Mouse (Mus musculus) kidney, postnatal 14 days (tissue): Measurements from ENCODE around the gene Furin.

Source experiments
- DNase-seq: peaks from one replicate; pipeline ENCODE4 v3.0.0; 2022; ENCODE audit warnings: mixed read lengths

The Furin gene

DNA sequence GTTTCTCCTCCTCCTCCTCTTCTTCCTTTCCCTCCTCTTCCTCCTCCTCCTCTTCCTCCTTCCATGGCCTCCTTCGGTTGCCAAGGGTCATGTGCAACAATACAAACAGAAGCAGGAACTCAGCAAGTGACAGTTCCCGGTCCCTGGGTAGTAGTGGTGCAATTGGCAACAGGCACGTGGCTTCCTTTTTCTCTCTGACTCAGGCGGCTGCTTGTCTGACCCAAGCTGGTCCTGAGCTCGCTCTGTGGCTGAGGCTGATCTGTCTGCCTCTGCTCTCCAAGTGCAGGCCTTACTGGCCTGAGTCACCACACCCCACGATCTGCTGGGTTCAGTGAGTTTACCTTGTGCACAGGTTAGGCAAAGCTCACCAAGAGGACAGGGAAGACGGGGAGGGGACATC, 21.1 kb upstream of the Furin start:
- no peak for DNase-seq

DNA sequence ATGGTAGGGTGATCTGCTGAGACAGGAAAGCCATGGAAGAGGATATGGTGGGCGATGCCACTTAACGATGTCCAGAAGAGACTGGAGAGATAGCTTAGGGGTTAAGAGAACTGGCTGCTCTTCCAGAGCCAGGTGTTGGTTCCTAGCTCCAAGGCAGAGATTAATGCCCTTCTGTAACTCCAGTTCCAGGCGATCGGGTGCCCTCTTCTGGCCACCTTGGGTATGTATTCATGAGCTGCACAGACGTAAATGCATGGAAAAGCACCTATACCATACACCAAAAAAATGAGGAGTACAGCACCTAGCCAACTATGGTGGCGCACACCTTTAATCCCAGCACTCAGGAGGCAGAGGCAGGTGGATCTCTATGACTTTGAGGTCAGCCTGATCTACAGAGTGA, 19.5 kb upstream of the Furin start:
- DNase-seq, result no peak

DNA sequence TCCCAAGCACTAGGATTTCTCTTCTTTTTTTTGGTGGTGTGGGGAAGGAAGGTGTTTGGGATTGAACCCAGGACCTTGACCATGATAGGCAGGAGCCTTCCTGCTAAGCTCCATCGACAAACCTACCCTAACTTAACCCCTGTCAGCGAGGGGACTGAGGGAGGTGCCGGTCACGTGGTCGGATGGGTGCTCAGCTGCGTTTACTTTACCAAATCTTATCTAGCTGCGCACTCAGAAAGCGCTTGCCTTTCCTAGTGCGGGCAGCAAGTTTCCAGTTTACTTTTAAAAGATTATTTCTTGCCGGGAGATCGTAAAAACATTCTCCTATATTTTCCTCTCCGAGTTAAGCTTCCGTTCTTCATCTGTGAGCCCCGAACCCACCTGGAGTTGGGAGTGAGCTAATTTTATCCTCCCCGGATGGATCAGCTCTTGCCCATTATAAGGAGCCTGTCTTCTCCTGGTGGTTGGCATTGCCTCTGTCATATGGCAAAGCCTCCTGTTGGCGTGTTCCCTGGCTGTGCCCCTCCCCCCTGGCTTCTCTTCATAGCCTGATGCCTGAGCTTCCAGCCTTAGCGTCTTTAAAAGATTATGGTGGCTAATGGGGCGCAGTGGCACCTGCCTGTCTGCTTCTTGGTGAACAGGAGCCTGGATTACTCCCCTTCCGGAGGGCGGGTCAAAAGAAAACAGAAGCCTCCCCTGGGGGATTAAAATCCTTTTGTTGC, 17.7 kb upstream of the Furin start:
- DNase-seq, result peak; percentile 21

DNA sequence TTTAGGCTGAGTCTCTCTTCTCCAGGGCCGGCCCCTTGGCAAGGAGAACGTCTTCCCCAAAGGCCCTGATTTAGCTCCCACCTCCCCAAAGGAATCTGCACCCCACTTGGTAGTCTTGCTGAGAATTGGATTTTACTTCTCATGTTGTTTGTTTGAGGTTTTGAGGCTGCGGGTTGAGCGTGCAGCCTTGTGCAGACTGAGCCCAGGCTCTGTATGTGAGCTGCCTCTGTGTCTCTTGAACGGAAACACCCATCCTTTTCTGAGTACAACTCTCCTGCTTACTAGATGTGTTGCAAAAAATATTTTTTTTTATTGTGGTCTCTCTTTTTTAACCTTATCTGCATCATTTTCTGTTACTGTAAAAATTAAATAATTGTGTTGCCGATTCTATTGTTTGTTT, 16.3 kb upstream of the Furin start:
- DNase-seq, result no peak

DNA sequence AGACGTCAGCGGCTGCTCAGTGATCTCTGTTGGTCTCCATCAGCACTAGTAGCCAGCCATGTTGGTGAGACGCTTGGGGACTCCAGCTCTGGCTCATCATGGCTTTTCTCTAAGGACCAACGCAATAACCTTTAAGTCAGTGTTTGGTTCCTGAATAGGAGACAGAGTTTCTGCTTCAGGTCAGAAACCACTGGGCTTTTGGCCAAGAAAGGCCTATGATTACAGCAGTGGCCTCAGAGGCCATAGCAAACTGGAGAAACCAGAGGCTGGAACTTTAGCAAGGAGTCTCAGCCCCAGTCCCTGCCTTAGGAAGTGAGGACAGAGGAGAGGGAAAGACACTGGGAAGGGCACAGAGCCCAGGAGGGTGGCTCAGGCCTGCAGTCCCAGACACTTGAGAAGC, 15.3 kb upstream of the Furin start:
- peak; percentile 59 for DNase-seq

DNA sequence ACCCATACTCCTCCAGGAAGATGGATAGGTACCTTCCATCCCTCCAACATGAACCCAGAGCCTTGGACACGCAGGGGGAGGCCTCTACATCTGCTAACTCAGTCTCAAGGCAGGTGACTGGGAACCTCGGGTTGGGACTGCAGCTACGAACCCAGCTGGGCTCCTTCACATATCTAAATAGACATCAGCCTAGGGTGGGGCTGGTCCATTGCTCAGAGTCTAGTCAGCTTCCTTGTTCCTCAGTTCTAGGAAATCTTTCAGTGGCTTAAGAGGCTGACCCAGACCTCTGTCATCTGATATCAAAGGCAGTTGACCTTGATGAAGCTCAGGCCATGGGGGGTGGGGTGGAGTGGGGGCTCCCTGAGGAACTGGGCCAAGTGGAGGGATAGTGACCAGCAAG, 14.0 kb upstream of the Furin start:
- DNase-seq, result no peak

DNA sequence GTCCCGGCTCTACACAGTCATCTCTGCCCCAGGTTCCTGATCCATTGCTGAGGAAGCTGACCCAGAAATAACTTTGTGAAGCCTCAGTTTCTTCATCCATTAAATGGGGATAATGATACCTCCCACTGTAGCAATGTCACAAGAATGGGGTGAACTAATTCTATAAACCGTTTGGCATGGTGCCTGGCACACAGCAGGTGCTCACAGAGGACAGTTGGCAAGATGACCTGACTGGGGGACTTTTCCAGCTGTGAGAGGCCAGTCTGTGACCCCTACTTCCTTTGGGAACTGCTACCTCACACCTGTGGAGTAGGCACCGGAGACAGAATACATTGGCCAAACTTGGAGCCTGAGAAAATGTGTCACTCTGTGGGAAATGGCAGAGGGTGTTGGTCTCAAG, 12.8 kb upstream of the Furin start:
- no peak for DNase-seq

DNA sequence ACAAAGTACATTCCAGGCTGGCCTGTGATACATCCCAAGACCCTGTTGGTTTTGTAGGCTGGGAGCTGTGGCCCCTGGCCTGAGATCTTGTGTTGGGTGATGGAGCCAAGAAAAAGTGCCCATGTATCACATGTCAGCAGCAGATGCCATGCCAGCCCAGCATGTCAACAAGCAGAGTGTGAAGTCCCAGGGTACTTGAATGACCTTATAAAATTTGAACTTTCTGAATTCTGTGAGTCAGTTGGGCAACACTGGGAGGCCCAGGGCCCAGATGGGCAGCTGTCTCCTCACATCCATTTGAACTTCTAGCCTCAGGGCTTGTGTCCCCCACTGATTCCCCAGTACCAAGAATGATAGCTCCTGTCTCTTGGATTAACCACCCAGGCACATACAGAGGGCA, 12.4 kb upstream of the Furin start:
- no peak for DNase-seq

DNA sequence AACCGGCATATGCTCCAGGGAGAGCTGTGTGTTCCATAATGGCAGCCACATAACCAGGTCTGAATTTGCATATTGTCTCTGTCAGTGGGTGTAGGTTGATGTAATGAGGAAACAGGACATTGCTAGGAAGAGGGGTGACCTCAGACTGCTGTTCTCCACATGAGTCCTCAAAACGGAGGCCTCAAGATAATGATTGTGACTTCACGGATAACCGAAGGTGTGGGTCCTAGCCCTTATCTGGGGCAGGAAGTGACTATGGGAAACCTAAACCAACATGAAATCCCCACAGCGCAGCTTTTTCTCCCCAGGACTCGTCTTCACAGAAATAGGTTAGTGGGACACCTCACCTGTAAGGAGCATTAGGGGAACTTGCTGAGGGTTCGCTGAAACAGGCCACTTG, 11.7 kb upstream of the Furin start:
- no peak for DNase-seq

DNA sequence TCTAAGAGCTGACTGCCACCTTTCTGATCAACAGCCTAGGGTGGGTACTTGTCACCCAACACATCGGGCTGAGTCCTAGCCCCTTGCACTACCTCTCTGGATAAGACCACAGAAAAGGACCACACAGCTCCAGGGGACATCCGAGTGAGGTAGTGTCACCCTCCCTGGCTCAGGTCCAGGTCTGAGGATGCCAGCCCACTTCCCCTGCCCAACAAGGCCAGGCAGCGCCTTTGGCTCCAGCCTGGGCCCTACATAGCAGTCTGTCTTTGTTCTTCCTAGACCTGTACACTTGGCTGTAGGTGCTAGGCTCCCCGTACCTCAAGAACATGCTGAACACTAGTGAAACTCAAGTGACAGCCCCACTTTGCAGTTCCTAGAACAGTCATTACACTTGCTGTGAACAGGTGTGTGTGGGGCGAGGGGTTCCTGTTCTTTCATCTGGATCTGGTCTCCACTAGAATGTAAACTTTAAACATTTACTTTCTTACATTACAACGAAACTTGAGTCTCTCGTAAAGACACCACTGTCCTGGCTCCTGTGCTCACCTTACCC, 9.1 kb upstream of the Furin start:
- no peak for DNase-seq

DNA sequence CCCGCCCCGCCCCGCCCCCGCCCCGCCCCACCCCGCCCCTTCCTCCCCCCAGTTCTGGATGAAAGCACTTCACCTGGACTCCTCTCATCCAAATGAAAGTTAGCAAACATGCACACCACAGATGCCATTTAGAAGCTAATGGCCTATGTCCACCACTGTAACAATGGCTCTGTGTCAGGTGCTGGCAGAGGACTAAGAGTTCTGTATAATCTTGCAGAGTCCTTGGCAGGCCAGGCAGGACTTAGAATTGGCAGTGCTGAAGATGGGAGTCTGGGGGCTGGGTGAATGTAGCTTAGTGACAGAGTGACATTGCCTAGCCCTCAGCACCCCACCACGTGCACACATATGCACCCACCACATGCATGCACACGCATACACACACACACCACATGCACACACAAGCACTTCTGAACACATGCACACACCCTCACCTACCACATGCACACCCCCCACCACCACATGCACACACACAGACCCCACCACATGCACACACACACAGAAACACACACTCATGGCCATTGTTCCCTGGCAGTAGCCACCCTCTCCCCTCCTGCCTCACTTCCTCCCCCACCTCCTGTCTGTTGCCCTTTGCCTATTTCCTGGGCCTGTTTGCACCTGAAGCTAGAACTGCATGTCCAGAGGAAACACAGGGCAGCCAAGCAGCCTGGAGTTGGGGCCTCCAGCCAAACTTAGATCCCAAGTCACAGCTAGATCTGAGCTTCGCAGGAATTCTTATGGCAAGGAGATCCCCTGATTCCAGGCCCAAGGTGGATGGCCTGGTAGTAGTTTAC, 8.5 kb upstream of the Furin start:
- DNase-seq, result no peak

DNA sequence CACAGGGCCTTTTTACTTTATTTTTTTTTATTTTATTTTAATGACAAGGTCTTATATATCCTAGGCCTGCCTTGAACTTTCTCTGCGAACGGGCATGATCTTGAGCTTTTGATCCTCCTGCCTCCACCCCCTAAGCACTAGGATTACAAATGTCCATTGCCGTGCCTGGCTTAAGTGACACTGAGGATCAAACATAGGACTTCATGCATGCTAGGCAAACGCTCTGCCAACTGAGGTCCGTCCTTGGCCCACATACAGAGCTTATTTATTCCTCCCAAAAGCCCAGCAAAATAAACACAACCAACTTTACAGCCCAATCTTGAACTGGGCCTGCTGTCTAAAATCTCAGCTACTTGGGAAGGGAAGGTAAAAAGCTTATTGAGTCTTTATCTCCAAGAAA, 7.5 kb upstream of the Furin start:
- DNase-seq, result no peak

DNA sequence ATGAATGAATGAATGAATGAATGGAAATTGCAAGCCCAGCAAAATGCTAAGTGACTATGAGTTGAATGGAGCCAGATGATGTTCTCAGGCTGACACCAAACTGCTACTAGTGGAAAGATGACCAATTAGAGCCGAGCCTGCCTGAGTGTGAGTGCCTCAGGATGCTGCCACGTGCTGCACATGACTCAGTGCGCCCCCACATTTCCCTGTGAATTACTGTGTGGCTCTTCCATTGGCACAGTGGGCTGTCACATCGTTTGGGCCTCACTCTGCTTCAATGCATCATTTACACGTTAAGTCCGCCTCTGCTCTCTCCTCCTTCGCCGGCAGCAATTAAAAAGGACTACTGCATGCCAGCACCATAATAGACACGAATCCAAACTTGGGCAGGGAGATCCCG, 7.0 kb upstream of the Furin start:
- DNase-seq, result no peak

DNA sequence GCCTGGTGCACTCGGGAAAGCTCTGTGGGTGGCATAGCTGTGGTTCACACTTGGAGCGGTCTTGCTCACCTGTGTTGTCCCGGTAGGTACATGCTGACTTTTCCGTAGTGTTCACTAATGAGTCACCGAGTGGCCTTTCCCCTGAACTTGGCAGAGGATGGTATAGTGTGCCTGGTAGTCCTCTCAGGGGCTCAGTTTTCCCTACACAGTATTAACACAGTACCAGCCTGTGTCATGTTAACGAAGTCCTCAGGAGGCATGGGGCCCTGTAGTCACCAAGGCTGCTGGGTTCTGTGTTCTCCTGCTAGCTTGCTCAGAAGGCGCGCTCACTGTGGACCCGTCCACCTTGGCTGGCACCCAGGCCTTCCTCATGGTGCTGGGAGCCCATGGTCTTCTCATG, 5.1 kb upstream of the Furin start:
- DNase-seq, result no peak

DNA sequence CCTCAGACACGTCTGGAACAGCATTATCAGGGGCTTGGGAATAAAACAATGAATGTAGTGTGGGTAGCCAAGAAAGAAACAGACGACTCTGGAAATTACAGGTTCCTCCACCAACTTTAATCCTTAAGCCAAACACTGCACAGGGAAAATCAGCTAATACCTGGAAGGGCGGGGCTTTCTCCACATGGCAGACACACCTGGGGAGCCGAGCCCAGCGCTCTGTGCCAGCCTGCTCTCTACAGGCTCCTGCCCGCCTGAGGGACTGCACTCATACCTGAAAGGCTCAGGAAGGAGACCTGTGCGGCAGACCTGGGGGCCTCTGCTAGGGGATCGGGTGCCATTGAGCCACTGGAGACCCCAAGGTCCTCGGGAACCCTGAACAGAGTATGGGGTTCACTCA, 2.5 kb upstream of the Furin start:
- DNase-seq, result no peak

DNA sequence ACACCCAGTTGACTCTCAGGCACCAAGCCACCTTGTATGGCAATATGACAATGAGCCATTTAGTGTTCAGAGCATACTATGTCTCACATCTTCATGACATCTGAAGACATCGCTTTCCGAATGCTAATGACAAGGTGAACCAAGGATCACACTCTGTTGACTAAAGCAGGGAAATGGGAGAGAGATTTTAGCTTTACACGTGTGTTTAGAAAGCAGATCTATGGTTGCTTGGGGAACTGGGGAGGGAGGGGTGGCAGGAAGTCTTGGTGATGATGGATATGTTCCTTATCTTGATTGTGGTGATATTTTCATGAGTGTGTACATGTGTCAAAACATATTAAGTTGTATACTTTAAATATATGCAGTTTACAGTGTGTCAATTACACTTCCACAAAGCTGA, 950 bp upstream of the Furin start:
- no peak for DNase-seq

DNA sequence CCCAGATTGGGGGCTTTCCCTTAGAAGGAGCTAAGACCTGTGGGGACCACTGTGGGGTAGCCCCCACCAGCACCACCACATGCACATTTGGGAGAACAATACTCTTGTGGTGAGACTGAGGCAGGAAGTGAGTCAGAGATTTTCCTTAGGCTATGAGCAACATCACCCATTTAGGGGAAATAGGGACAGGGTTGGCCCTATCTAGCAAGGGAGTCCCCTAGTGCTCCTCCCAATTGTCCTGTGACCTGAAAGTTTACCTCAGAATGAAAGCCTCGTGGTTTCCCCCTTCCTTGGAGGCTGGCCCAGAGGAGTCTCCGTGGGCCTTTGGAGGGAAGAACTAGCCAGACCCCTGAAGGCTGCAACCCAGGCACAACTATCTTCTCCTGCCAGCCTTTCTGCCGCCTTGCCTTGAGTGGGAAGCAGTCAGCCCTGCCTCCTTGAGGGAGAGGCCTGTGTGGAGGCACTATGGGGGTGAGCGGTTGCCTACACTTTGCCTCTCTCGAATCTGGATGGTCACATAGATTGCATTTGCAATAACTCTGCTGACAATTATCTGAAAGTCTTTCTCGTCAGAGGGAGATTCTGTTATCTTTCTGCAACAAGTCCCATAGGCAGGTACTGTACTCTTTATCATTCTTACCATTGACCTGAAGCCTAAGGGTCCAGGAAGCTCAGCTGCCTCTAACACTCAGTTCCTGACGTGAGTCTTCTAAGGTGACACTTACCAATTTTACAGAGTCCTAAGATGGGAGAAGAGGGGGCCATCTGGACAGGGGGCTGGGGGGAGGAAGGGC, 938 bp downstream of the Furin start:
- DNase-seq, result no peak

DNA sequence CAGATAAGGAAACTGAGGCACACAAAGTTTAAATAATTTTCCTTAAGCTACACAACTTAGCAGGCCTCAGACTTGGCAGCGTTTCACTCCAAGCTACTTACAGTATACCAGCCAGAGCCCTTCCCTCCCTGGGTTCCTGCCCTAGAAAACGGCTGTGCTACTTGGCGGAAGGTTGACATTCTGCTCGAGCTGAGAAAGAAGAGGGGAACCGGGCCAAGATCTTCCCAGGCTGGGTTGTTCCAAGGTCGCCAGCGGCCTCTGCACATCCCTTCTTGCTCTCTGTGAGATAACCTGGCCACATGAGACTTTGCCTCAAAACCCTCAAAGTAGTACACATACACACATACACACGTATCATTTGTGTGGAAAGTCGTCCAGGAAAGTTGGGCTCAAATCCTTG, 1.7 kb downstream of the Furin start:
- DNase-seq, result peak; percentile 74

DNA sequence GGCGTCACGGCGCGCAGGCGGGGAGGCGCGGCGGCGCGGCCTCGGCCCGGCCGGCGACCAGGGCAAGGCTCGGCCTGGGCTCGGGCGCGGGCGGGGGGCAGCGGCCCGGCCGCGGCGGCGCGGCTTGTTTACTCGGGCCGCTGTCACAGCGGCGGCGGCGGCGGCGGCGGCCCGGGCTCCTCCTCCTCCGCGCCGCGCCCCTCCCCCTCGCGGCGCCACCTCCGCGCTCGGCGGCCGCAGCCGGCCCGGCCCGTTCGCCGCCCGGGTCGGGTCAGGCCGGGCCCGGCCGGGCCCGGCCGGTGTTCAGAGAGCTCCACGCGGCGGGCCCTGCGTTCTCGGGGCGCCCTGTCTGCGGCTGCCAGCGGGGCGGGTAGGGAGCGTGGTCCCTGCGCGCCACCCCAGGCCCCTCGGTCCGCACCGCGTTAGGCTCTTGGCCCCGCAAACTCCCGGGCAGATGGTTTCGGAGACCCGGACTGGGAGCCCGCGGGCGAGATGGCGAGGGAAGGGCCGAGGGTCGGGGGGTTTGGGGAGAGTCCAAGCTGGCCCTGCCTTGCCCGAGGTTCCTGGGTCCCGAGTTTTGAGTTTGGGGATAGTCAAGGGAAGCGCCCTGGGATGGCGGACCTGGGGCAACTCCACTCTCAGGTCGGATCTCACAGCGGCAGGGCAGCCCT, 2.5 kb downstream of the Furin start:
- peak; percentile 89 for DNase-seq

DNA sequence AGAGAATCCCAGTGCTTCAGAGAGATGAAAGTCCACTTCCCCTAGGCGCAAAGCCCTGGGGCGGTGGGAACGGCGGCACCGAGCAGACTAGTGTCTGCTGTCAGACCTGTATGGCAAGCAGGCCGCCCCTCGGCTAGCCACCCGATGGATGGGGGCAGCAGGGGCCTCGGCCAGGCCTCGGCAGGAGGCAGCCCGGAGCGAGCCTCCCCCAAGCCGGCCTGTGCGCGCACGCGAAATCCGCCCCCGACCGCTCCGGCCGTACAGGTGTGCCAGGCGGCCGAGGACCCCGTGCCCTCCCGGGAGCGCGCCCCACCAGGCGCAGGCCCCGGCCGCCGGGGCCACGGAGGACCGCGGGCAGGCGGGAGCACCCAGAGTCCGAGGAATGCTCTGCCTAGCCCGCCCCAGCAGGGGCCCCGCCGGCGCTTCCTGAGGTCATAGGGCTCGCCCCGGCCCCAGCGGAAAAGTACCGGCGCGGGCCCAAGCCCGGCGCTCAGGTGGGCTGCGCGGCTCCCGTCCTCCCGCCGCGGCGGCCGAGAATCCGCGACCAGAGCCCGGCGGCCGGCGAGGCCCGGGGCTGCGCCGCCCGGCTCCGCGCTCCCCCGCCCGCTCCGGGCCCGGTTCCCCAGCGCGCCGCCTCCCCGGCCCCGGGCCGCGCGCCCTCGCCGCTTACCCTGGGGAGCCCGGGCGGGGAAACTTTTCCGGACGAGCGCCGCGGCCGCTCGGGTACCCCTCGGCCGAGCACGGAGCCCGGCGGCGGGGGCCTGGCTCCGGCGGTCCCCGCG, 3.2 kb downstream of the Furin start:
- DNase-seq, result peak; percentile 75

DNA sequence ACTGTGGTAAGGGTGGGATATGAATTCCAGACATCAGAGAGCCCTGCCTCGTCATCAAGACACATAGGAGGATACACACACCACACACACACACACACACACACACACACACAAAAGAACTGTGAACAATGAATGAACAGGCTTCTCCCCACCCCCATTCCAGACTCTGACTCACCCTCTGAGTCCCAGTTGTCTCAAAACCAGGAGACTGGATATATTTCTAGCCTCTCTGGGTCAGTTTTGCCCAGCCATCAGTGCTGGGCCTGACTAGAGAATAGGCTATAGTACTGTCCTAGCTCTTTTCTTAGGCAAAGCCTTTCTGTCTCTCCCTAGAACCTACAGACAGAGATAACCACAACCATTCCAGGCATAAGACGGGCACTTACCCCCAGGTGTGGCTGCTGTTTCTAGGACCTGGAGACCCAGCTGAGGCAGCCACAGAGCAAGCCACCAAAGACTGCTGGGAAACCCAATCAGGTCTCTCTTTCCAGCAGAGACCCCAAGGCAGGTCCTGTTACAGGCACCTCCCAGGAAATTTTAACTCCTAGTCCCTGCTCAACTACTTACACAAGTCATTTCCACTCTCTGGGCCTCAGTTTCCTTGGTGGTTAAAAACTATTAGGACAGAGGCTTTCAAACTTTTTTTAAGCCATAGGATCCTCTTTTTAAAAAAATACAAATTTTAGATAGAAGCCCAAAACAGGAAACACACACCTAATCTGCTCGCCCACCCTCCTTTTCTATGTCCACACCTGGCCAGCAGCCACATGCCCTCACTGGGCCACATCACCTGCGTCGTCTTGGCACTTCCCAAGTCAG, 4.0 kb downstream of the Furin start:
- DNase-seq, result no peak
